Mouse (Mus musculus): ENCODE data around the gene Arhgap22.

GRCm38 (mm10) chr14:33319541-33320521, 106.0 kb downstream of the Arhgap22 start:
- TF ChIP-seq POLR2A (IDR thresholded peaks at IDR 0.05; ENCODE audit: borderline replicate concordance, extremely low read depth, low read depth, low read length) (no peak), CTCF (IDR thresholded peaks at IDR 0.05; ENCODE audit: insufficient read depth, low read length) (no peak; the same call in 1 of the 2 replicates)

Measured in lung, adult 2 months (tissue).